Mouse (Mus musculus) R1 (cell line): Measurements from ENCODE around the gene Cyren.

Source experiments
- DNase-seq: peaks from one replicate; pipeline ENCODE4 v3.0.0-alpha.2; 2018; ENCODE audit warnings: low read depth, low spot score

The Cyren gene

DNA sequence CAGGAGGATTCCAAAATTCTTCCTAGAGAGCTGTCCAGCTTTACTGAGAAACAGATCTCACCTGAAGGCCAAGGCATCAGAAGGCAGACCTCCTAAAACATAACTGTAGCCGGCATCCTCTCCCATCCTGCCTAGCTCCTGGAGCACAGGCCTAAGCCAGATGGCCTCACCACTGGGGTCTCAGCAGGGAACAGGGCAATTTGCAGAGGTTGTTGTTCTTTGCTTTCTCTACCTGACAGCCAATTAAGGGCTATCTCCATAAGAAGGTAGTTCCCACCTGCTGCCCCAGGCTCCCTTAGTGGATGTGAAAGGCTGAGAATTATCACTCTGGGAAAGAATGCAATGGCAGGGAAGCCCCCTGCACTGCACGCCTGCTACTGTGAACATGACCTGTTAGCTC lies 23.1 kb upstream of the Cyren start:
- DNase-seq, result peak; percentile 69

DNA sequence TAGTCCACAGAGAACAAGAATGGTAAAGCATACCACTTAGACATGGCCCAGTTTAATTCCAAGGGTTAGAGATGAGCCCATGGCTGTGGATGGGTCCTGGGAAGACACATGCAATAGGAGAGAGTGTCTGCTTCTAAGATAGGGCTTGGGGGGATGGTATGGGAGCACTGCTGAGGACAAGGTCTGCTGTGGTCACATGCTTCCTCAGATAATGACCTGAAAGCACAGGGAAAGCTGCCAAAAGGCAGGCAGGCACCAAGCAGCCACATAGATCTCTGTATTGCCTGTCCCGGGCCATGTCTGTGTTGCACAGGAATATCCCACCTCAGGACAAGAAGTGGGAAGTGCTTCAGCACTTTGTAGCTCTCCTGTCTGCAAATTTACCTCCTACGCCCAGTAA lies 21.3 kb upstream of the Cyren start:
- no peak for DNase-seq

DNA sequence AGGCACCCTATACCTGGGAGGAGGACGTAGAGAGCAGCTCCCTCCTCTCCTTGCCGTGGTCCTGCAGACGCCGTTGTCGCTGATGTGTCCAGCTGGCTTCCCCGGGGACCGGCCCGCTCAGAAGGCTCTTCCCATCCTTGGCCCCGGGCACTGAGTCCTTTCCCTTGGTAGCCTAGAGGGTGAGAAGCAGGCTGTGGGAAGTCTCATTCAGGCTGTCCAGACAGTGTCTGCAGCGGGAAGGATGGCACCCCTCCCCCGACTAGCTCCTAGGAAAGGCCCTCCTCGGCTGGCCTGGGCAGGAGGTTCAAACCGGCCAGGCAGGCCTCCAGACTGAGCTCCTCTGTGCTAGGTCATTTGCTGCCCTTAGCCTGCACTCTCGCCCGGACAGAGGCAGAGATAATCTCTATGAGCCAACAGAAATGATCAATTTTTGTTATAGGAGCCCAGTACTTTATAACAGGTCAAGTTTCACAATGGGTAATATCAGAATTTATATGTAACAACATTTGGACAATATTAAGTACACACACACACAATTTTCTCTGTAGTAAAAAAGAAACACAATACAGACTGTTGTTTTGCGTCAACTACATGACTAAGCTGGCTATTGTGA lies 18.4 kb upstream of the Cyren start:
- no peak for DNase-seq

DNA sequence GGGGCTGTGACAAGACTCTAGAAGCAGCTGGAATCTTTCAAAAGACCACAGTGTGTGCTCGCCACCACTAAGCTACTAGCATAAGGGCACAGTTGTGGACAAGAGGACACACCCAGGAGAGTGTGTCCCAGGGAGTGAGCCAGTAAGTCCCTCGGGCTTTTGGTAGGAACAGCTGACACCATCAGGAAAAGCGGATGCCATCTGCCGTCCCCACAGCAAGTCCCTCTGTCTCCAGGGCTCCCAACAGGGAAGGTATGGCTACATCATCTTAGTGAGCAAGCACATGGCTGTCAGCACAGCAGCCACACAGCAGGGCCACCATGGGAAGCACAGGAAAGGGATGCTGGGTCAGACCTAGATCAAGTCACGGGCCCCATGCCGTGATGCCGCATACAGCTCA lies 17.7 kb upstream of the Cyren start:
- no peak for DNase-seq

DNA sequence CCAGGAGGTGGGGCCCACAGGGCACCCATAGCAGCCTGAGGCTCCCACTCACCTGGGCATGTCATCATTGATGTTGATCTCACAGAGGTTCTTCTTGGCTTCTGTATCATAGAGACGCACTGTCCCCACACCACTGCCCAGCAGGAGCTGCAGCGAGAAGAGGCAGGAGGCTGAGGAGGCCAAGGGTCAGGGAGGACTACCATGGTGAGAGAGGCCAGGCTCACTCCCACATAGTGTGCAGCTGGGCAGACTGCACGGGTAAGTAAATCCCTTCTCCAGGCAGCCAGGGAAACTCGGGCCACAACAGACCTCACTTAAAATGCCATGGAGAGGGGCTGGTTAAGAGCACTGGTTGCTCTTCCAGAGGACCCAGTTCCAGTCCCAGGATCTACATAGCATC lies 11.3 kb upstream of the Cyren start:
- no peak for DNase-seq

DNA sequence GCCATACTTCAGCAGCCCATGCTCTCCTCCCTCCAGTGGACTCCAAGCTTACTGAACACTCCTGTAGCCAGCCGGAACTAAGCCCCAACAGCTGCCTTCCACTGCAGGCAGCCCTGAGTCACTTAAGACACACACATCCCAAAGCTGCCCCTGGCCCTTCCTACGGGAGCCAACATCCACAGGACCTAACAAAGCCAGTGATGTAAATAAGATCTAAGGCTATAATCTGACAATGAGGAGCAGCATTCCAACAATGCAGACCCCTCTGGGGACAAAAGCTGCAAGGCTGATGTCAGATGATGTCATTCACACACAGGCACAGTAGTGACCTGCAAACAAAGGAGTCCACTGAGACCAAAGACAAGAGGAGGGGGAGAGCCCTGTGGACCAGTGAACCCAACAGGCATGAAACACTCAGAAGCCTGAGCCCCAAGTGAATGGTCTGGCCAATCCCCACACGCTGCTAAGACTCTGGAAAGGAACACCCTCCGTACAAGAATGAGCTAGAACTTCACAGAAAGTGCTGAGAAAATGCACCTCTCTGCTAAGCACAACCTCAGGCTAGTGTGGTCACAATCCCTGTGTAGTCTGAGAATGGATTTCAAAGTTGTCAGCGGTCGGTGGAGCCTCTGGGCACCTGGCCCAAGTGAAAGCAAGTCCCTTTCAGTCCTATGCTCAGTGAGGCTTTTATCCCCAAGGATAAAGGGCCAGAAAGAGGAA lies 9.4 kb upstream of the Cyren start:
- DNase-seq, result no peak

DNA sequence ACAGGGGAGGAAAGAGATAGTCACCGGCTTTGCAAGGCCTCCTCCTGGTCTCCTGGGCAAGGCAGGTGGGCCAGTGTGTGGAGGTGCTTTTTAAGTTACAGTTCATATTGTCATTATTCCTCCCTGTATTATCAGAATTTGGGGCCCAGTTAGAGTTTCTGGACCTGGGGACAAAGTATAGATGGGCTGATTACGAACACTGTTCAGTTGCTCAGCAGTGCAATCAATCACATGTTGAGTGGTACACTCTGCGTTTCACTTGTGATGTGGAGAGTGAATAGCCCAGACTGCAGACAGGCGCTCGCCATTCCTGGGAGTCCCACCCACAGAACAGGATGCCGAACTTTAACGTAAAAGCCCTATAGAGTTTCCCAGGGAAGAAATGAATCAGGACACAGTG lies 6.9 kb upstream of the Cyren start:
- no peak for DNase-seq

DNA sequence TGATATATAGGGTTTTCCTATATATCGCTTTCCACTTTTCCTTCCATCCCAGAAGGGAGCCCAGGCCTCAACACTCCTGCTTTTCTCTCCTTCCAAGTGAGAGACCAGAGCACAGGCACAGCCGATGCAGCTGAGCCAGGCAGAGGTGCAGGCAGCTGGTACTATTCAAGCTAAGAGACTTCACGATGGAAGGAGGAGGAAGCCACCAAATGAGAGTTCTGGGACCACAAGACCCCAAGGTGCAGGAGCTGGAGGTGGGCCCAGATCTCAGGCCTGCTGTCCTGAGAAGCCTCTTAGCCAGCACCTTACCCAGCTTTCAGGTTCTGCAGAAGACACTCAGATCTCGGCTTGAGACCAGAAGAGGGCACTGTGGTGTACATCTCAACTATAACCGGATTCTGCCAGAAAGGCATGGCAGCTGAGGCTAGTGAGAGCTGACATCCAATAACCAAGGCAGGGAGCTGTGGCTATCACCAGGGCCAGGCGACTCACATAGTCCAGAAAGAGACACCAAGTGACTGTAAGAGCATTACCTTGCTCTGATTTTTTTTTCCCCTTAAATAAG lies 2.1 kb upstream of the Cyren start:
- DNase-seq, result peak; percentile 65

DNA sequence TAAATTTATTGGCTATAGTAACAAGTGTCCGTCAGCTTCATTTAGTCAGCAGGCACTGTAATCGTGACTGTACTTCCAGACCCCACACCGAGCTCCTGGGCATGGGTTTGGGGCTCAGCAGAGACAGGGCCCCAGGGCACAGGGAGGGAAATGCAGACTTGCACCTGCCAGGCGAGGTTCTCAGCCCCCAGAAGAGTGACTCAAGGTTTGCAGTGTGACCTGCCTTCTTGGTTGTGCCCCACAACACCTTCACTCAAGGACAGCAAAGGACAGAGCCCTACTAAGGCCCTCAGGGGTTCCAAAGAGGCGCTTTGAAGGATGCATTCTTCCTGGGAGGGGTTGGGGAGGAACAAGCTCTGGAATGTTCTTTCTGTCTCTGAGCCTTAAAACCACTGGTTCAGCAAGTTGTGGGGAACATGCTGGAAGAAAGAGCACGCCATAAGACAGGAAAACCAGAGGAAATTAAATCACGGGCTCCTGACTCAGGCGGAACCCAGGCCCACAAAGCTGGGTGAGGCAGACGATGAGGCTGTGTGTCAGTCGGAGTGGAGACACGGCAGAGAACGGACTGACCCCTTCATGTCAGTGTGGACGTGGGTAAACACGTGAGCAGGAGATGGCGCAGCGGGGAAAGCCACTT lies 1.4 kb upstream of the Cyren start:
- peak; percentile 46 for DNase-seq

DNA sequence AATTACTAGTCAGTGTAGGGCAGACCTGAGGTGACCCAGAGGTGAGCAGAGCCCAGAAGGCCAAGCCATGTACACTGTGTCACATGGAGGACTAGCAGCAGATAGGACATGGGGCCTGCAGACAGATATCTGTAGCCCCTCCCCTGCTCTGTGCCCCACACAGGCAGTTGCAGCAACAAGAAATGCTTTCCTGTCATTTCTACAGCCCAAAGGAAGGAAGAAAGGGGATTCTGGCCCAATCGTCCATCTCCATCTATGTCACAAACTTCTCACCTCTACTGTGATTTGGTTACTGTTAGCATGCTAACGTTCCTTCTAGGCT lies 1.1 kb downstream of the Cyren start:
- no peak for DNase-seq

DNA sequence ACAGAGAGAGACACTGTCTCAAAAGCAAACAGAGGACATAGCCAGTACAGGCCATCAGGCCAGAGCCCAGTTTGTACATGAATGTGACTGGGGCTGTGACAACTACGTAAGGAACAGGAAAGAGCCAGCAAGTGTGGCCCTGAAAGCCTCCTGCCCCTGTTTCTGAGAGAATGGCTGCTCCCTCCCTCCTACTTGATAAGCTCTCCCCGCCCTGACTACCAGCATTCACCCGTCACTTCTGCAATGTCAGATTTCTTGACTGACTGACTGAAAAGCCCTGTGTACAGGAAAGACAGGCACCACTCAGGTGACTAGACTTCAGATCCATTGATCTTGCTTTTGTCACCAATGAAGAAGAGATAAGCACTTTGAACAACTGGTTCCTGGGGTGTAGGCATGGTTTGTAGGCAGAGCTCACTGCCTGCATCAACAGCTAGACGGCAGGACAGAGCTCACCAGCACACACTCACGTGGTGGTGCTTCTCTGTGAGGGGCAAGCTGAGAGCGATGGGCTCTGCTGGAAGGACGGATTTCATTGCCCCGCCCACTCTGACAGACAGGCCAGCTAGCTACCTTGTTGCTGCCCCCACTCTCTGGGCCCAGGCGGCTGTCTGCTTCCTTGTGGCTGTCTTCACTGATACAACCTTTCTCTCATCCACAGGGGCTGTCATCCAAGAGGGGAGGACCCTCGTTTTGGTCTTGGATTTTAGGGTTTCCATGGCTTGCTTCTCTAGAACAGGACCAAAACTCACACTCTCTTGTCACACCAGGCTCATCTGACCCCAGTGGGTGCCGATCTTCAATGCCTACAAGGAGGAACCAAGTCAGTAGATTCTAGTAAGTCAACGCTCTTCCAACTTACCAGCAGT lies 1.7 kb downstream of the Cyren start:
- DNase-seq, result no peak

DNA sequence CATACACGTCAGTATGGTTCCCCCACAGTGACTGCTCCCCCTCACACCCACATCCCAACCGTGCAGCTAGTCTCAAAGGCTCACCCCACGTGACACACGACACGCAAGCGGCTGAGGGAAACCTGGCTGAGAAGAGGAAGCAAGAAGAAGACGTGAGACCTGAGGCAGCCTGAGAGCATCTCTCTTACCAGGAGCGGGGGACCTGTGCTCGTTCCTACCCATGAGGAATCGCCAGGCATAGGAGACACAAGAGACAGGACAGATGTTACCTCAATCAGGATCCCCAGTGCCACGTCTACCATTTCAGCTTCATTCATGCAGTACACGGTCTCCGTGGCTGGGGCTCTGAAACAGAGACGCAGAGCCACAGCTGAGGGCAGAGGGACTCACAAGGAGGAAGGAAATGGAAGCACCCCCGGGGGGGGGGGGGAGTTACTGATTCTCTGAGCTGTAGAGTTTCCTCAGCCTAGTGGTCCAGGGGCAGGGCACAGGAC lies 2.5 kb downstream of the Cyren start:
- no peak for DNase-seq

DNA sequence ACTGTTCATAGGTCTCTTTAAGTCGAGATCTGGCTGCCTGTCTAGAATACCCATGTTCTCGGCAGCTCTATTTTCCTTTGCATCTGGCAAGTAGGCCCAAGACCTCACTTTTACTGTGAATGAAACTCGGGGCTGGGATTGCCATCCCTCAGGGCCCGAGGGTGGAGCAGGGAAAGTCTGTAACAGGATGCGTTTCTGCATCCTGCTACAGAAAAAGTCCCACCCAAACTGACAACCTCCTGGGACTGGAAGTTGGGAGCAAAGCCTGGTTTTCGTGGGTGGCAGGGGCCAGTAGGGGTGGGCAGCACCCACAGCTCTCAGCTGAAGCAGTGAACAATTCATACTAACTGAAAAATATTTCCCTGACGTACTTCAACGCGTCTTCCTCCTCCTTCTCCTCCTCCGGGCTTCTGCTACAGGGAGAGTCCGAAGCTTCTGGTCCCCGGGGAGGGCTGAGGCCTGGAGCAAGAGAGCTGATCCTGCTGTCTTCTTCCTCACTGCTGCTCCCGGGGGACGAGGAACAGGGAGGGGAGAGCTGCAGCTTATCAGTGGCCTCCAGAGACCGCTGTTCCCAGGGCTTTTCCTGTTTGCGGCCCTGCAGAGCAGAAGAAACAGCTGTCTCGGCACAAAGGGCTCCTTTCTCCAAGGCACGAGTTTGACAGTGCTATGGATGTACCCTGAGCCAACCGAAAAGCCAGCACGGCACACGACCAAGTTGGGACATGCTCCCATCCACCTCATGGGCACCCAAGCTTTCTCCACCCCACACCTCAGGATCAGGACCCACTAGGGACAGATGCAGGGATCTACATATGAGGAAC lies 3.5 kb downstream of the Cyren start:
- DNase-seq, result no peak

DNA sequence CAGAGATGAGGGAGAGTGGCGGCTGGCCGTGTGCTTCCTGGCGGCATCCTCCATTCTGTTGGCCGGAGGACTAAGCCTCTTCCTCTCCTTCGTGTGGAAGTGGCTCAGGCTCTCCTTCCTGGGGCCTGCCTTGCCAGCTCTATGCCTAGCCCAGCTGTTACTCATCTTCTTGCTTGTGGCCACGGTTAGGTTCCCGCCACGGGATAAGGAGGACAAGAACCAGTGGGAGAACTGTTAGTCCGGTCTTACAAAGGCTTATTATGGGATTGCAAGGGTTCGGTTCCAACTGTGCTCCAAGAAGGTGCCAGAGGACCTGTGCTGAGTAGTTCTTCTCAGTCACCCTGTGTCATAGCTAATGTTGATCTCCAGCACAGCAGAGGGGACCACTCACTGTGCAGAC lies 5.0 kb downstream of the Cyren start:
- no peak for DNase-seq

DNA sequence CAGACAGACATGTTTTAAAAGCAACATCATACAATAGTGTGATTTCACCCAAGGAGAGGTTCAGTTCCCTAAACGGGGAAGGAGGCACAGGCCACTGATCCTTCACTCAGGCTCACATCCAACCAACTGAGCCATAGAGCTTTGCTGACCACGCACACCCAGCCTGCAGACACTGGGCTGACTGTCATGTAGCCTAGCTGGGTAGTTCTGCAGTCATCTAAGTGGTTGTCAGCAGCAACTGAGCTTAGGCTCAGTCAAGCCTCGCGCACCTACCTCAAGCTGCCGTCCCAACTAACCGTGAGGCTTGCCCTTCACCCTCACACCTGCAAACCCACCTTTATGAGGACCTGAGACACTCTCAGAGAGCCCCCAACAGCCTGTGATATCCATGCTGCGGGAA lies 5.9 kb downstream of the Cyren start:
- no peak for DNase-seq

DNA sequence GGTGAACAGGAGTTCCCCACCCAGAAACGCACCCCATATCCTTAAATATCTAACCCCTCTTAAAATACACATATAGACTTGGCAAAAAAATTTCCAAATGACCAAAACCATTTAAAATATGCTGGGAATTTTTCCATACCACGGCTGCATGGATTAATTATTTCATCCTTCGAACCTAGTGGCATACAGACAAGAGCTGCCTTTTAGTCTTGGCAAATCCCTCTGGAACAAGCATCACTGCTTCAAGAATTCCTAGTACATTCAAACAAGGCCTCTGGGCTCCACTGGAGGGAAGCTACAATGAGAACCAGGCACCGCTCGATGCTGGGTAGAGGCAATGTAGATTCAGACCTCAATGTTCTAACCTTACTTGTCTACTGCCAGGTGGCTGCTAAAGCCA lies 7.1 kb downstream of the Cyren start:
- no peak for DNase-seq

DNA sequence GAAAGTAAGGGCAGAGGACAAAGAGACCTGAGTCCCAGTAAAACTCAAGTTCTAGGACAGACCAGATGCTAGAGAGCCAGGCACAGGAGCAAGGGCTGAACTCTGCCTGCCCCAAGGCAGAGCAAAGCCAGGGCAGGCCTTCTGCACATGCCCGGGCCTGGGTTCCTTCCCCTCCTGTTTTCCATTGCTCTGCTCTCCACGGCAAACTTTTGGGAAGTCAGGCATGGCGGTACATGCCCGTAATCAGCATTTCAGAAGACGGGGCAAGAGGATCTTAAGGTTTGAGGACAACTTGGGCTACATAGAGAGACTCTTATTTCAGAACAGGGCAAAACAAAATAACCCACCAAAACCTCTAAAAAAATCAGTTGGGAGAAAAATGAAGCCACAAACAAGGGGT lies 7.7 kb downstream of the Cyren start:
- DNase-seq, result no peak

DNA sequence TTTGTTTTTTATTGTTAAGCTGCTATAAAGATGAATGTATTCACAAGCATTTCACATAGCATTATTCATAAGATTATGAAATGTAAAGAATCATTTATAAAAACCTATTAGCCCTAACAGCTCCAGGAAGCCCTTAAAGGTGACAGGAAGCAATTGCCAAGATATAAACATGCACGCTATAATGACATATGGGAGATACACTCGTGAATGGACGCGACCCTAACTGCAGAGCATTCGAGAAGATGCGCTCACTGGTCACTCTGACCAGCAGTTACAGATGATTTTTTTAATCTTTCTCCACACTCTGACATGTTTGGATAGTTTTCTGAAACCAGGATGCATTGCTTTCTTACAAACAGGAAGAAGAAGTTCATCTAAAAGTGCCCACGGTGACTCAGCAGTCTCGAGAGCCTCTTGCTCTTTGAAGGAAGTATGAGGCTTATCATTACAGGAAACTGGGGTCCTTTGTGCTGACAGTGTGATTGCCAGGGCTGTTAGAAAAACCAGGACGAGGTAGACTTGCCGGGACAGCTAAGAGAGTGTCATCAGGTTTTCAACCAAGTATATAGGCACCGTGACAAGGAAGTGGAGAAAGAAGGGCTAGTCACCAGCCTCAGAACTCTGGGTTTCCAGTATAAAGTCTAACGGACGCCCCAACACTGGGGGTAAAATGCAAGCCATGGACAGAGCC lies 8.5 kb downstream of the Cyren start:
- DNase-seq, result no peak

DNA sequence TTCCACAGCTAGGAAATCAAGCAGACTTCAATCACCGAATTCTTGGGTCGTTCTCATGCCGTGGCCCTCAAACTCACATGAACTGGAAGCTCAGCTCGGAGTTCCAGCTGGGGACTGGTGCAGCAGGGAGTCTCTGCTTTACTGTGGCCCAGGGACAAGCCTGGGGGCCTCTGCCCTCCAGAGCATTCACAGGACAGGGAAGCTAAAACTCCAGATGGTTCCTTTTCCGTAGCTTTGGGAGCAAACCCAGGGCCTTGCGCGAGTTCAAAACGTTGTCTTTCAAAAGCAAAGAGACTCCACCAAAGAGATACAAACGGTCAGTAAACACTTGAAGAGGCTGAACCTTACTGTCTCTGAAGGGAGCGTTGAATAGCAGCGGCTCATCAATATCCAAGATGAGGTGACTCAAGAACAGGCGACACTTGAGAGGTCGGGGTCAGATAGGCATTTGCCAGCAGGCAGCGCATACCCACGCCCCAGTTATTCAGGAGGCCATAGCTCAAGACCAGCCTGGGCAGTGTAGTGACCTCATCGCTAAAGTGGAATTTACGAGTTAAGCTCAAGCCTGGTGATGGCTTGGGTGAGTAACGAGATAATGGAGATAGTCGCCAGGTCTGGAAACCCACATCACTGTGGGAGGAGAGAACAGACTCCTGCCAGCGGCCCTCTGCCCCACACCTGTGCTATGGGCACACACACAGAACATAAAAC lies 9.2 kb downstream of the Cyren start:
- no peak for DNase-seq

DNA sequence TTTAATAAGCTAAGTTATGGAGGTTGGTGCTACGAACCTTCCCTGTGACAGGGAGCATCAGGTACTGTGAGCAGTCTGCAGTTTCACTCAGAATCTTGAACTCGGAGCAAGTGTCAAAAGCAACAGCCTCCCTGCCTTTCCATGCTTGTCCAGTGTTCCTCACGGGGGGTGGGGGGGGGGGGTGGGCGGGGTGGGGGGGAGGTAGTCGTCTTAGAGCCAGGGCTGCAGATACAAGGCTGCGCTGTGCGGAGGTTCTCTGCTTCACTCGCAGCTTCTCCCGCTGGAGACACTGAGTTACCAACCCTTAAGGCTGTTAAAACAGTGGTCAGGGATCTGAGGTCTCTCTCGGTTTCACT lies 9.9 kb downstream of the Cyren start:
- DNase-seq, result no peak
